Mouse (Mus musculus) C2C12 (cell line): ENCODE data around the gene Arhgap19. TPM values are rescaled to one million over a fixed set of nuclear protein-coding genes. Genes with fewer than 3 reads are reported as not detected.

Source experiments
- H3K27me3 ChIP-seq: one replicate; pipeline ENCODE4 v1.6.1; 2011; ENCODE audit not compliant: control insufficient read depth, insufficient read depth, insufficient read length
- H3K36me3 ChIP-seq: one replicate; pipeline ENCODE4 v1.6.1; 2011; ENCODE audit not compliant: control insufficient read depth, insufficient read depth
- H3K4me3 ChIP-seq: one replicate; pipeline ENCODE4 v1.5.1; 2011; ENCODE audit warnings: mild to moderate bottlenecking, control low read depth; ENCODE audit not compliant: poor library complexity, insufficient read depth, severe bottlenecking
- H3K79me2 ChIP-seq: one replicate; pipeline ENCODE4 v1.6.1; 2011; ENCODE audit not compliant: control insufficient read depth, insufficient read depth
- H3K79me3 ChIP-seq: one replicate; pipeline ENCODE4 v1.6.1; 2011; ENCODE audit warnings: low read depth, control low read depth
- H3ac ChIP-seq: one replicate; pipeline ENCODE3; 2011; ENCODE audit warnings: low read depth; ENCODE audit not compliant: control insufficient read depth, insufficient read length
- CEBPB ChIP-seq: IDR thresholded peaks from one replicate; pipeline ENCODE4 v1.6.1; 2011; ENCODE audit warnings: low read depth, mild to moderate bottlenecking, control low read depth, moderate library complexity
- CTCF ChIP-seq: IDR thresholded peaks from one replicate; pipeline ENCODE4 v1.5.1; 2011; ENCODE audit not compliant: control insufficient read depth, insufficient read depth, insufficient read length
- FOSL1 ChIP-seq: IDR thresholded peaks from one replicate; pipeline ENCODE4 v1.8.0; 2011; ENCODE audit warnings: mild to moderate bottlenecking, low read length; ENCODE audit not compliant: poor library complexity, insufficient read depth, severe bottlenecking
- MAX ChIP-seq: IDR thresholded peaks from one replicate; pipeline ENCODE4 v1.6.1; 2011; ENCODE audit warnings: mild to moderate bottlenecking, control low read depth
- MYOD1 ChIP-seq: IDR thresholded peaks from one replicate; pipeline ENCODE4 v1.6.1; 2011; ENCODE audit warnings: low read depth; ENCODE audit not compliant: control insufficient read depth, insufficient read length
- MYOG ChIP-seq: IDR thresholded peaks from one replicate; pipeline ENCODE4 v1.6.1; 2011; ENCODE audit not compliant: control insufficient read depth, insufficient read length; ENCODE audit errors: extremely low read depth
- USF1 ChIP-seq: IDR thresholded peaks from one replicate; pipeline ENCODE4 v1.6.1; 2011; ENCODE audit warnings: low read depth, mild to moderate bottlenecking, control low read depth, moderate library complexity
- polyA plus RNA-seq: library from polyadenylated mRNA; unstranded; fragments of >200 nt; fragmentation: generic; extraction: Trizol; gene quantifications from one replicate; pipeline ENCODE4 v1.2.1, GENCODE M21; 2012; ENCODE audit warnings: missing spikeins

Gene Arhgap19
- polyA plus RNA-seq, 1 experiment: 8.9 TPM

DNA sequence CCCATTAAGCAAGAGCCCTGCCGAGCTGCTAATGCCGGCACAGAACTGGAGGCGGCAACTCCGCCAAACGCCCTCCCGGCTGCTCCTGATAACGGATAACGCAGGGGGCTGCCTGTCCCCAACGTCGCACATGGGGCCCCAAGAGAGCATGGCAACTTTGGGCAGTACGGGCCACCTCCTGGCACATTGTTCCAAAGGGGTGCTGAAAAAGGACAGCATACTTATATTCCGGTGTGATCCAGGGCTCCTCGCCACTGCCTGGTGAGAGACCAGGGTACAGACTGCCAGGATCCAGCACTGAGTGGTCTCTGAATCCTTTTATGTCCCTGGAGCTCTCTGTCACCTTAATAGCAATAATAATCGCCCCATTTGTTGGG lies 63.4 kb downstream of the Arhgap19 start:
- Histone ChIP-seq H3K27me3 (peaks cover 90% of the 10 kb centered on the region), H3ac (no peak overlapping the region), H3K36me3 (no peaks in the 10 kb centered on the region), H3K79me2 (no peaks in the 10 kb centered on the region), H3K4me3 (no peak overlapping the region), H3K79me3 (no peaks in the 10 kb centered on the region)
- no peak for TF ChIP-seq MYOG
- no peak for TF ChIP-seq MAX
- TF ChIP-seq USF1: no peak
- TF ChIP-seq CTCF: no peak
- no peak for TF ChIP-seq FOSL1
- TF ChIP-seq CEBPB: no peak
- TF ChIP-seq MYOD1: no peak

GRCm38 (mm10) chr19:41737657-41738428 lies 64.0 kb downstream of the Arhgap19 start:
- no peaks in the 10 kb centered on the region for H3K36me3 ChIP-seq
- no peaks in the 10 kb centered on the region for H3K79me2 ChIP-seq
- peaks cover 87% of the 10 kb centered on the region for H3K27me3 ChIP-seq
- no peak overlapping the region for H3ac ChIP-seq
- TF ChIP-seq USF1: no peak
- H3K4me3 ChIP-seq: no peak overlapping the region
- no peaks in the 10 kb centered on the region for H3K79me3 ChIP-seq

- TF ChIP-seq CEBPB: no peak
- TF ChIP-seq CTCF: no peak
- no peak for TF ChIP-seq FOSL1
- no peak for TF ChIP-seq MYOG
- no peak overlapping the region for H3K4me3 ChIP-seq
- H3ac ChIP-seq: no peak overlapping the region
- H3K27me3 ChIP-seq: peaks cover 62% of the 10 kb centered on the region
- H3K79me3 ChIP-seq: no peaks in the 10 kb centered on the region
- no peaks in the 10 kb centered on the region for H3K79me2 ChIP-seq
- no peaks in the 10 kb centered on the region for H3K36me3 ChIP-seq
Observed at GRCm38 (mm10) chr19:41734685-41735084, 67.2 kb downstream of the Arhgap19 start.

GRCm38 (mm10) chr19:41725491-41725890 lies 76.4 kb downstream of the Arhgap19 start:
- no peaks in the 10 kb centered on the region for H3K79me2 ChIP-seq
- no peaks in the 10 kb centered on the region for H3K36me3 ChIP-seq
- no peak overlapping the region for H3K4me3 ChIP-seq
- no peak for TF ChIP-seq MYOG
- no peak for TF ChIP-seq FOSL1
- TF ChIP-seq CTCF: no peak
- no peak for TF ChIP-seq USF1
- TF ChIP-seq MYOD1: no peak
- no peak for TF ChIP-seq CEBPB
- TF ChIP-seq MAX: no peak
- H3K79me3 ChIP-seq: no peaks in the 10 kb centered on the region
- peaks cover 20% of the 10 kb centered on the region for H3K27me3 ChIP-seq
- no peak overlapping the region for H3ac ChIP-seq

DNA sequence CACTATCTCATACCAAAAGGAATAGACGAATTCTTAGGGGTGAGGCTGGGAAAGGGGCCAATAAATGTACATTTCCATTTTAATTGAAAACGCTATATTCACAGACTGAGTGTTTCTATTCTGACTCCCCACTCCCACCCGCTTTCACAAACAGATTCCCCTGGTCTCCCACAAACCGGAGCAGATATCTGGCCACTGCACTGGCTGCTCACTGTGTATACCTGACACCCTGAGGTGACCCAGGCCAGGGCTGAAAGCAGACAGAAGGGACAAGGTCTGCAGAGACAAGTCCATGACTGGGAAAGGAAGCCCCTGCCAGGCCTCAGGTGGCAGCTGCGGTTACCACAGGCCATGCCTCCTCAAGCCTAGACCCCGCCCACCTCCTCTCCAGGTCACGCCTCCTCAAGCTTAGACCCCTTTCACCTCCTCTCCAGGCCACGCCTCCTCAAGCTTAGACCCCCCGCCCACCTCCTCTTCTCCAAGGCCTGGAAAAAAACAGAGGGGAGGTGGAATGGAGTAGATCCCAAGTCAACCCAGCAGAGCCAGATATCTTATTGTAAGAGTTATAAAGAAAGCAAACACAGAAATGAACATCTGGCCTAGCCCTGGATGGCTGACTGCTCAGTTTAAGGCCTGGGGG lies 76.9 kb downstream of the Arhgap19 start:
- no peaks in the 10 kb centered on the region for H3K79me3 ChIP-seq
- H3K36me3 ChIP-seq: no peaks in the 10 kb centered on the region
- H3K27me3 ChIP-seq: peaks cover 20% of the 10 kb centered on the region
- H3ac ChIP-seq: no peak overlapping the region
- no peak for TF ChIP-seq USF1
- no peak for TF ChIP-seq CEBPB
- TF ChIP-seq FOSL1: no peak
- TF ChIP-seq MYOD1: no peak
- no peak for TF ChIP-seq MAX
- TF ChIP-seq MYOG: no peak
- no peak for TF ChIP-seq CTCF
- H3K79me2 ChIP-seq: no peaks in the 10 kb centered on the region
- H3K4me3 ChIP-seq: no peak overlapping the region

GRCm38 (mm10) chr19:41723337-41723736 lies 78.5 kb downstream of the Arhgap19 start:
- Histone ChIP-seq H3K79me3 (no peaks in the 10 kb centered on the region), H3K36me3 (no peaks in the 10 kb centered on the region), H3K27me3 (peaks cover 25% of the 10 kb centered on the region), H3ac (no peak overlapping the region), H3K4me3 (no peak overlapping the region), H3K79me2 (no peaks in the 10 kb centered on the region)
- no peak for TF ChIP-seq MYOG
- no peak for TF ChIP-seq CEBPB
- no peak for TF ChIP-seq CTCF
- TF ChIP-seq FOSL1: no peak
- no peak for TF ChIP-seq MYOD1
- TF ChIP-seq USF1: no peak
- no peak for TF ChIP-seq MAX
